Mouse (Mus musculus): ENCODE data around the gene Bpifb5. TPM values are rescaled to one million over a fixed set of nuclear protein-coding genes. Genes with fewer than 3 reads are reported as not detected.
"Not testable (repeated sequence)": the region's sequence is repeated elsewhere in the genome, so short reads cannot be mapped to it uniquely, and the experiment has no call there.

Bpifb5 gene
- polyA plus RNA-seq (2011; ENCODE audit: insufficient read length, low read depth, missing spikeins): not detected in 2 replicates

- no peak within 1 kb of the TSS for H3K4me3 ChIP-seq (ENCODE audit: insufficient read depth, low read length)
- no peaks in the 10 kb centered on the region for H3K4me1 ChIP-seq (ENCODE audit: control insufficient read depth, insufficient read depth, low read length)
- TF ChIP-seq CTCF (IDR thresholded peaks at IDR 0.05; ENCODE audit: borderline replicate concordance, insufficient read depth, low read length) (no peak), POLR2A (IDR thresholded peaks at IDR 0.05; ENCODE audit: low read depth, low read length) (no peak)
- no peak within 1 kb of the TSS for H3K27ac ChIP-seq (ENCODE audit: insufficient read depth, low read length)
Measured at GRCm38 (mm10) chr2:154223265-154223916, at the start of gene Bpifb5. Bpifb5 (plus strand) TSS chr2:154223742.

- not testable (repeated sequence) for H3K4me3 ChIP-seq (ENCODE audit: insufficient read depth, low read length); H3K4me1 ChIP-seq (ENCODE audit: control insufficient read depth, insufficient read depth, low read length); H3K27ac ChIP-seq (ENCODE audit: insufficient read depth, low read length)
Measured at GRCm38 (mm10) chr2:154181900-154182299, 41.6 kb upstream of the Bpifb5 start.

- H3K4me1 ChIP-seq (ENCODE audit: control insufficient read depth, insufficient read depth, low read length); H3K4me3 ChIP-seq (ENCODE audit: insufficient read depth, low read length); H3K27ac ChIP-seq (ENCODE audit: insufficient read depth, low read length): not testable (repeated sequence)
Measured at GRCm38 (mm10) chr2:154183061-154183460, 40.5 kb upstream of the Bpifb5 start.

- H3K4me3 ChIP-seq (ENCODE audit: insufficient read depth, low read length): no peak overlapping the region
- TF ChIP-seq POLR2A (IDR thresholded peaks at IDR 0.05; ENCODE audit: low read depth, low read length) (no peak), CTCF (IDR thresholded peaks at IDR 0.05; ENCODE audit: borderline replicate concordance, insufficient read depth, low read length) (no peak)
- no peak overlapping the region for H3K27ac ChIP-seq (ENCODE audit: insufficient read depth, low read length)
- H3K4me1 ChIP-seq (ENCODE audit: control insufficient read depth, insufficient read depth, low read length): no peaks in the 10 kb centered on the region
Measured at GRCm38 (mm10) chr2:154185319-154185718, 38.2 kb upstream of the Bpifb5 start.

GRCm38 (mm10) chr2:154185748-154186147, 37.8 kb upstream of the Bpifb5 start:
- no peak overlapping the region for H3K27ac ChIP-seq (ENCODE audit: insufficient read depth, low read length)
- H3K4me1 ChIP-seq (ENCODE audit: control insufficient read depth, insufficient read depth, low read length): no peaks in the 10 kb centered on the region
- TF ChIP-seq POLR2A (IDR thresholded peaks at IDR 0.05; ENCODE audit: low read depth, low read length): no peak
- no peak for TF ChIP-seq CTCF (IDR thresholded peaks at IDR 0.05; ENCODE audit: borderline replicate concordance, insufficient read depth, low read length)
- H3K4me3 ChIP-seq (ENCODE audit: insufficient read depth, low read length): no peak overlapping the region

- Histone ChIP-seq H3K4me3 (ENCODE audit: insufficient read depth, low read length) (no peak overlapping the region), H3K27ac (ENCODE audit: insufficient read depth, low read length) (no peak overlapping the region), H3K4me1 (ENCODE audit: control insufficient read depth, insufficient read depth, low read length) (no peaks in the 10 kb centered on the region)
- no peak for TF ChIP-seq CTCF (IDR thresholded peaks at IDR 0.05; ENCODE audit: borderline replicate concordance, insufficient read depth, low read length)
Measured at GRCm38 (mm10) chr2:154187468-154187867, 36.1 kb upstream of the Bpifb5 start.

- no peak overlapping the region for H3K4me3 ChIP-seq (ENCODE audit: insufficient read depth, low read length)
- no peak overlapping the region for H3K27ac ChIP-seq (ENCODE audit: insufficient read depth, low read length)
- TF ChIP-seq POLR2A (IDR thresholded peaks at IDR 0.05; ENCODE audit: low read depth, low read length) (no peak), CTCF (IDR thresholded peaks at IDR 0.05; ENCODE audit: borderline replicate concordance, insufficient read depth, low read length) (no peak)
- H3K4me1 ChIP-seq (ENCODE audit: control insufficient read depth, insufficient read depth, low read length): no peaks in the 10 kb centered on the region
Measured at GRCm38 (mm10) chr2:154189877-154190434, 33.6 kb upstream of the Bpifb5 start.

- Histone ChIP-seq H3K4me3 (ENCODE audit: insufficient read depth, low read length) (no peak within 1 kb of the TSS), H3K27ac (ENCODE audit: insufficient read depth, low read length) (no peak within 1 kb of the TSS), H3K4me1 (ENCODE audit: control insufficient read depth, insufficient read depth, low read length) (no peaks in the 10 kb centered on the region)
- no peak for TF ChIP-seq CTCF (IDR thresholded peaks at IDR 0.05; ENCODE audit: borderline replicate concordance, insufficient read depth, low read length)
- TF ChIP-seq POLR2A (IDR thresholded peaks at IDR 0.05; ENCODE audit: low read depth, low read length): no peak
Measured at GRCm38 (mm10) chr2:154190546-154191258, 32.8 kb upstream of the Bpifb5 start, which contains the start of gene Bpifb1. Bpifb1 (plus strand) TSS chr2:154190818.

GRCm38 (mm10) chr2:154192141-154192540, 31.4 kb upstream of the Bpifb5 start:
- no peaks in the 10 kb centered on the region for H3K4me1 ChIP-seq (ENCODE audit: control insufficient read depth, insufficient read depth, low read length)
- H3K27ac ChIP-seq (ENCODE audit: insufficient read depth, low read length): no peak overlapping the region
- no peak overlapping the region for H3K4me3 ChIP-seq (ENCODE audit: insufficient read depth, low read length)
- TF ChIP-seq CTCF (IDR thresholded peaks at IDR 0.05; ENCODE audit: borderline replicate concordance, insufficient read depth, low read length) (no peak), POLR2A (IDR thresholded peaks at IDR 0.05; ENCODE audit: low read depth, low read length) (no peak)

- H3K4me1 ChIP-seq (ENCODE audit: control insufficient read depth, insufficient read depth, low read length): no peaks in the 10 kb centered on the region
- TF ChIP-seq CTCF (IDR thresholded peaks at IDR 0.05; ENCODE audit: borderline replicate concordance, insufficient read depth, low read length): no peak
- TF ChIP-seq POLR2A (IDR thresholded peaks at IDR 0.05; ENCODE audit: low read depth, low read length): no peak
- no peak overlapping the region for H3K4me3 ChIP-seq (ENCODE audit: insufficient read depth, low read length)
- H3K27ac ChIP-seq (ENCODE audit: insufficient read depth, low read length): no peak overlapping the region
Measured at GRCm38 (mm10) chr2:154193071-154193470, 30.5 kb upstream of the Bpifb5 start.
